Mouse (Mus musculus) heart, embryonic 14.5 days (tissue): ENCODE results near the gene Ush2a. TPM values are rescaled to one million over a fixed set of nuclear protein-coding genes. Genes with fewer than 3 reads are reported as not detected.

Source experiments
- ATAC-seq: fragments of 200-750 bp; cut with Nextera tagmentation; 2 replicates; pipeline ENCODE4 v1.8.0; 2017; ENCODE audit warnings: low read depth, moderate TSS enrichment; ENCODE audit not compliant: insufficient number of reproducible peaks, insufficient read depth, low FRiP score
- H3K27ac ChIP-seq, 2 experiments: fragments of 200-500 bp in 1 of 2; fragments of 300-500 bp in 1 of 2; sonication (generic) in 1 of 2; replicated peaks in 1 of 2; 2 replicates each; pipeline ENCODE4 v1.5.1; 2012 to 2014; ENCODE audit warnings: low read depth in 2 of 2, low read length in 2 of 2, control low read depth in 1 of 2, mild to moderate bottlenecking in 1 of 2, mixed read lengths in 1 of 2; ENCODE audit not compliant: control insufficient read depth in 1 of 2, insufficient read depth in 1 of 2
- H3K27me3 ChIP-seq: fragments of 300-500 bp; sonication (generic); 2 replicates; pipeline ENCODE4 v1.6.1; 2014; ENCODE audit warnings: mild to moderate bottlenecking, low read length, control low read depth; ENCODE audit not compliant: control insufficient read depth, insufficient read depth
- H3K36me3 ChIP-seq: fragments of 300-500 bp; sonication (generic); 2 replicates; pipeline ENCODE4 v1.6.1; 2014; ENCODE audit warnings: mild to moderate bottlenecking, control low read depth, low read length, mixed read lengths; ENCODE audit not compliant: control insufficient read depth, insufficient read depth
- H3K4me1 ChIP-seq, 2 experiments: fragments of 200-500 bp in 1 of 2; fragments of 300-500 bp in 1 of 2; sonication (generic) in 1 of 2; 2 replicates each; pipeline ENCODE4 v1.6.1; 2012 to 2014; ENCODE audit warnings: low read length in 2 of 2, control low read depth in 1 of 2, mixed read lengths in 1 of 2; ENCODE audit not compliant: control insufficient read depth in 2 of 2, insufficient read depth in 2 of 2
- H3K4me2 ChIP-seq: fragments of 300-500 bp; sonication (generic); 2 replicates; pipeline ENCODE4 v1.6.1; 2014; ENCODE audit warnings: mild to moderate bottlenecking, low read length
- H3K4me3 ChIP-seq, 2 experiments: fragments of 200-500 bp in 1 of 2; fragments of 300-500 bp in 1 of 2; sonication (generic) in 1 of 2; 2 replicates each; pipeline ENCODE4 v1.5.1; 2012 to 2014; ENCODE audit warnings: low read length in 2 of 2, mild to moderate bottlenecking in 2 of 2, control low read depth in 1 of 2, low read depth in 1 of 2, moderate library complexity in 1 of 2; ENCODE audit not compliant: control insufficient read depth in 1 of 2, insufficient read depth in 1 of 2
- H3K9ac ChIP-seq: fragments of 300-500 bp; sonication (generic); 2 replicates; pipeline ENCODE4 v1.6.1; 2014; ENCODE audit warnings: mild to moderate bottlenecking, low read length
- H3K9me3 ChIP-seq: fragments of 300-500 bp; sonication (generic); 2 replicates; pipeline ENCODE4 v1.6.1; 2016; ENCODE audit warnings: low read length, control low read depth; ENCODE audit not compliant: control insufficient read depth
- WGBS: fragments of 180-500 bp; shearing (Covaris S2); extraction: QIAGEN DNeasy Blood & Tissue Kit; methylation state at CpG from one replicate; pipeline ENCODE4 v1.1.7; 2014; 5-methylcytosine and 5-hydroxymethylcytosine counted together
- polyA plus RNA-seq: library from polyadenylated mRNA; unstranded; fragments of >200 nt; fragmentation: Nextera tagmentation; extraction: Ambion mirVana; gene quantifications from 2 replicates; pipeline ENCODE4 v1.2.1, GENCODE M21; 2014

Gene Ush2a
- polyA plus RNA-seq, 1 experiment from 2014 or later: 0.08 TPM

- no peak overlapping the region for H3K27ac ChIP-seq
- ATAC-seq: no peak
- no peaks in the 10 kb centered on the region for H3K9me3 ChIP-seq
- 68% methylated on average over 13 of the region's 13 CpGs for WGBS
- H3K4me2 ChIP-seq: no peak overlapping the region
- no peaks in the 10 kb centered on the region for H3K4me1 ChIP-seq
- H3K4me3 ChIP-seq: no peak overlapping the region
- no peaks in the 10 kb centered on the region for H3K36me3 ChIP-seq
- H3K27me3 ChIP-seq: no peaks in the 10 kb centered on the region
- H3K9ac ChIP-seq: no peak overlapping the region
These were observed 287.9 kb downstream of the Ush2a start for GRCm38 (mm10) chr1:188549686-188550085.

DNA sequence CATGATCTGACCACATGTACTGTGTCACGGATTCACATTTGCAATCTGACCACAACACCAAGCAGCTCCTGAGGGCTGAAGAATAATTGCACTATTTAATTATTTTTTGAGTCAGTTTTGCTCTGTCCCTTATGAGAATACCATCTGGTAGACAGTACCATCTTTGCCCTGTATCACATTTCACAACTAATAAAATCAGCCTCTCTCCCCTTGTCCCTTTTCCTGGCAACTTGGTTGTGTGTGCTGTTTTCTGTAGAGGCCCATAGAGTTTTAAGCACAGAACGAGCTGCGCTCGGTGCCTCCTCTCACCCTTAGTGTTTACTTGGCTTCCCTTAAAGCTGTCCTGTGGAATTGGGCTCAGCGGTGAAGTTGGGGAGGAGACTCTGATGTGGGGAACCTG lies 290.0 kb downstream of the Ush2a start:
- Histone ChIP-seq H3K27ac (no peak overlapping the region), H3K27me3 (no peaks in the 10 kb centered on the region), H3K4me3 (no peak overlapping the region), H3K9ac (no peak overlapping the region), H3K4me2 (no peak overlapping the region), H3K4me1 (no peaks in the 10 kb centered on the region), H3K9me3 (no peaks in the 10 kb centered on the region), H3K36me3 (no peaks in the 10 kb centered on the region)
- 74% methylated on average over 5 of the region's 5 CpGs for WGBS
- no peak for ATAC-seq

DNA sequence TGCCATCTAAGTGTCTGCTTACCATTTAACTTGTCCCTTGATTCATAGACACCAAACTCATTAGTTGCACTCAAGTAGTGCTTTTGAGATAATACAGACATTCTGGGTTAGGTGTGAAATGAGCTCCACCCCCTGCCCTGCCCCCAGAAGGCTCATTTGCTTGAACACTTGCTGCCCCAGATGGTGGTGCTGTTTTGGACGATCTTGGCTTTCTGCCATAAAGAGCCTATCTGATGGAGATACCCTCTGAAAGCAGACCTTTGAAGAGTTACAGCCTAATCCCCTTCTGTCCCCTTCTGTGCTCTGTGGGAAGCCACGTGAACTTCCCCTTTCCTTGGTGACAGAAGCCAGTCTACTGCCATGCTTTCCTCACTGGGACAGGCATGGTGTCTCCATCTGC lies 297.1 kb downstream of the Ush2a start:
- Histone ChIP-seq H3K4me2 (no peak overlapping the region), H3K9ac (no peak overlapping the region), H3K4me1 (no peaks in the 10 kb centered on the region), H3K27me3 (no peaks in the 10 kb centered on the region), H3K27ac (no peak overlapping the region), H3K9me3 (no peaks in the 10 kb centered on the region), H3K4me3 (no peak overlapping the region), H3K36me3 (no peaks in the 10 kb centered on the region)
- ATAC-seq: no peak
- 15% methylated on average over 2 of the region's 2 CpGs for WGBS

GRCm38 (mm10) chr1:188566229-188566628 lies 304.4 kb downstream of the Ush2a start:
- ATAC-seq: no peak
- 85% methylated on average over 5 of the region's 5 CpGs for WGBS

GRCm38 (mm10) chr1:188567486-188567885 lies 305.7 kb downstream of the Ush2a start:
- ATAC-seq: no peak
- Histone ChIP-seq H3K36me3 (no peaks in the 10 kb centered on the region), H3K4me2 (no peak overlapping the region), H3K4me3 (no peak overlapping the region), H3K9me3 (no peaks in the 10 kb centered on the region), H3K27me3 (no peaks in the 10 kb centered on the region), H3K9ac (no peak overlapping the region), H3K27ac (no peak overlapping the region), H3K4me1 (no peaks in the 10 kb centered on the region)
- 80% methylated on average over 4 of the region's 4 CpGs for WGBS

More at GRCm38 (mm10) chr1:188566229-188566628, 304.4 kb downstream of the Ush2a start:
- no peak overlapping the region for H3K4me3 ChIP-seq
- no peaks in the 10 kb centered on the region for H3K36me3 ChIP-seq
- H3K4me1 ChIP-seq: no peaks in the 10 kb centered on the region
- no peak overlapping the region for H3K27ac ChIP-seq
- no peak overlapping the region for H3K4me2 ChIP-seq
- no peaks in the 10 kb centered on the region for H3K9me3 ChIP-seq
- H3K27me3 ChIP-seq: no peaks in the 10 kb centered on the region
- H3K9ac ChIP-seq: no peak overlapping the region

DNA sequence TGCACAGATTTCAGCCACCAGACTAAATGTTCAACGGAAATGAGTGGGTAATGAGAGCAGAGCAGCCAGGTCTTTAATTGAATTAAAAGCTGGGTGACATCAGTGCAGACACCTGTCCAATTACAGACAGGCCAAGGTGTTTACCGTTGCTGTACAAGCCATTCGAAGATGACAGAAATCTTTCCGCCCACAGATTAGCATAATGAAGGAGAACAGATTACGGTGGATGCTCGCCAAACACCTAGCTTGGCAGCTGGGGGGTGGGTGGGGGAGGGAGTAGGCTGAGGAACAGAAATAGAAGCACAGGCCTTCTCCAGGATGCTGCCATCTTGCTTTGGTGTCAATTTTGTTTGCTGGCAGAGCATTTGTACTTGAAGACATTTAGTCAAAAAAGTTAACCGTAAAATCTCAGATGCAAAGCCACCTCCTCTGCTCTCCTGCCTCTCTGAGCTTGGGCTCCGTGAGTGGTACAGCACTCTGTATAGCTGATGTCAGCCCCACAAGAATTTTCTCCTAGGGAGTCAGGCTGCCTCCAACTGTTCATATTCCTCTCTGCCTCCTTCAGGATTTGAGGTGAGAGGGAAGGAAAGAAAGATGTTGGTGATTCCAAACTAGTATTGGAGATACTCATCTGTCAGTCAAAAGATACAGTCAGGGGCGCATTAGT lies 306.6 kb downstream of the Ush2a start:
- WGBS: 76% methylated on average over 9 of the region's 9 CpGs
- no peak overlapping the region for H3K4me2 ChIP-seq
- no peak overlapping the region for H3K27ac ChIP-seq
- no peaks in the 10 kb centered on the region for H3K9me3 ChIP-seq
- no peak overlapping the region for H3K4me3 ChIP-seq
- no peaks in the 10 kb centered on the region for H3K4me1 ChIP-seq
- no peak overlapping the region for H3K9ac ChIP-seq
- no peak for ATAC-seq
- H3K27me3 ChIP-seq: no peaks in the 10 kb centered on the region
- H3K36me3 ChIP-seq: no peaks in the 10 kb centered on the region

DNA sequence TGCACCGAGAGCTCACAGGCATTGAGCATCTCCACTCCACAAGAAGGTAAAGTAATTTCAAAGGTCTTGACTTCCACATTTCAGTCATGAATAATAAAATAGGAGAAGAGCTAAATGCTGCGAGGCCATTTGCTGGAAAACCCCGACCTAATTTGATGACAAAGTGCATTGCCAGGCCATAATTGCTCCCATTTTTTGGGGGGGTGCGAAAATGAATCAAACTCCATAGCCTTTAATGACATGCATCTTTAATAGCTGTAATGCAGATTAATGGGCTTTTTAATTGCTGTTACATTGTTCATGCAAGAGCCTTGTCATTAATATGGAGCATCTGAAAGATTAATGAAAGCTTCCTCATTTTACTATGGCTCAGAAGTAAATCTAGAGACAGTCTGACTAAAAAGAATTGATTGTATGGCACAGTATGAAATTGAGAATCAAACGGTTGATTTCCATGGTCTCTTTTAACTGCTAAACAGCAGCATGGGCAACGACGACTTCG lies 314.5 kb downstream of the Ush2a start:
- Histone ChIP-seq H3K9ac (no peak overlapping the region), H3K4me3 (no peak overlapping the region), H3K27ac (no peak overlapping the region), H3K9me3 (no peaks in the 10 kb centered on the region), H3K36me3 (no peaks in the 10 kb centered on the region), H3K4me1 (no peaks in the 10 kb centered on the region), H3K27me3 (no peaks in the 10 kb centered on the region), H3K4me2 (no peak overlapping the region)
- WGBS: 84% methylated on average over 8 of the region's 8 CpGs
- no peak for ATAC-seq

- 85% methylated on average over 4 of the region's 4 CpGs for WGBS
- no peaks in the 10 kb centered on the region for H3K4me1 ChIP-seq
- H3K36me3 ChIP-seq: no peaks in the 10 kb centered on the region
These were observed 315.6 kb downstream of the Ush2a start for GRCm38 (mm10) chr1:188577376-188577775.

More at GRCm38 (mm10) chr1:188577376-188577775, 315.6 kb downstream of the Ush2a start:
- no peak for ATAC-seq
- Histone ChIP-seq H3K4me3 (no peak overlapping the region), H3K27ac (no peak overlapping the region), H3K9ac (no peak overlapping the region), H3K27me3 (no peaks in the 10 kb centered on the region), H3K4me2 (no peak overlapping the region), H3K9me3 (no peaks in the 10 kb centered on the region)
